In the genomic region with DNA sequence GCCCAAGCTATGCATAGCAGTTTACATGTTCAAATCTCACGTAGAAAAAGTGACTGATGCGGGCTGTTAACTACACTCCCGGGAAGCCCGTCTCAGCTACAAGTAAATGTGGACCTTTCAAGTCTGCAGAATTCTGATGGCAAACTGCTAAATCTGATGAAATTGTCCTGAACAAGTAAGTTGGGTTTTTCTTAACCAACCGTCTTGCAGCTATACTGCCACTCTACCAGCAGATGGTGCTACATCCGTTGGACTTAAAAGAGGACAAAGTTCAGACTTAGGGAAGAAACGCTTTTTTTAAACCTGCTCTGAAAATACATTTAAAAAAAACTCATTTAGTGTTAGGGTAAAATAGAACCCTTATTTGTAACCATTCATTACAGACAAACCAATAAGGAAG, we compare ENCODE assay signal across 8 mouse cellular contexts. TPM values are rescaled to one million over a fixed set of nuclear protein-coding genes. Genes with fewer than 3 reads are reported as not detected.
DNase-seq lines count a peak whose midpoint lies in the region; ATAC-seq and TF ChIP-seq lines count a peak whose summit lies in the region.

No protein-coding gene starts in this region.

- no peak for ATAC-seq in heart, postnatal 0 days (ENCODE audit: insufficient read depth, low read depth)
- no peak for ATAC-seq in stomach, postnatal 0 days (ENCODE audit: low FRiP score, low TSS enrichment)

- H3K9ac ChIP-seq in heart, postnatal 0 days (replicated peaks; ENCODE audit: low read depth, low read length) = peak overlapping the region; percentile 97; the same call in 1 of the 2 replicates
- no peak overlapping the region for H3K9ac ChIP-seq in stomach, postnatal 0 days (ENCODE audit: low read length)

- peaks cover 6% of the 10 kb centered on the region; the same call in 1 of the 2 replicates for H3K36me3 ChIP-seq in heart, postnatal 0 days (replicated peaks; ENCODE audit: control insufficient read depth, insufficient read depth, low read length)
- peaks cover 25% of the 10 kb centered on the region for H3K36me3 ChIP-seq in midbrain, embryonic 10.5 days
- no peaks in the 10 kb centered on the region for H3K36me3 ChIP-seq in stomach, postnatal 0 days (ENCODE audit: control insufficient read depth, insufficient read depth, low read length)

- H3K27ac ChIP-seq in layer of hippocampus, adult 2 months = 0 out of 2 replicates have a peak overlapping the region, but pooled peaks have one; percentile 39
- H3K27ac ChIP-seq in heart, postnatal 0 days (ENCODE audit: low read depth) = peak overlapping the region; percentile 49
- H3K27ac ChIP-seq in midbrain, embryonic 10.5 days (replicated peaks) = peak overlapping the region; percentile 100; the same call in 1 of the 2 replicates
- H3K27ac ChIP-seq in stomach, postnatal 0 days (replicated peaks) = no peak overlapping the region

- peaks cover 31% of the 10 kb centered on the region for H3K4me1 ChIP-seq in heart, postnatal 0 days (ENCODE audit: control insufficient read depth, insufficient read depth)
- H3K4me1 ChIP-seq in midbrain, embryonic 10.5 days = peaks cover 37% of the 10 kb centered on the region
- H3K4me1 ChIP-seq in stomach, postnatal 0 days (replicated peaks; ENCODE audit: control insufficient read depth, insufficient read depth) = no peaks in the 10 kb centered on the region; the same call in 1 of the 2 replicates

- H3K4me2 ChIP-seq in heart, postnatal 0 days (ENCODE audit: low read depth, low read length) = peak overlapping the region; percentile 86
- H3K4me2 ChIP-seq in stomach, postnatal 0 days (replicated peaks; ENCODE audit: low read depth) = peak overlapping the region; percentile 81

- no peak for TF ChIP-seq EP300 in heart, postnatal 0 days (IDR thresholded peaks at IDR 0.05; ENCODE audit: low read depth)
- no peak for TF ChIP-seq EP300 in stomach, postnatal 0 days (optimal IDR thresholded peaks at IDR 0.05)

- H3K9me3 ChIP-seq in heart, postnatal 0 days (replicated peaks; ENCODE audit: control insufficient read depth, low read length) = no peaks in the 10 kb centered on the region
- H3K9me3 ChIP-seq in midbrain, embryonic 10.5 days (replicated peaks) = no peaks in the 10 kb centered on the region
- H3K9me3 ChIP-seq in stomach, postnatal 0 days (ENCODE audit: control insufficient read depth, low read length) = no peaks in the 10 kb centered on the region

- peak overlapping the region; percentile 93 for H3K4me3 ChIP-seq in layer of hippocampus, adult 2 months
- peak overlapping the region; percentile 94 for H3K4me3 ChIP-seq in heart, postnatal 0 days (ENCODE audit: low read depth, low read length)
- H3K4me3 ChIP-seq in midbrain, embryonic 10.5 days = peak overlapping the region; percentile 97
- H3K4me3 ChIP-seq in stomach, postnatal 0 days (ENCODE audit: low read depth, low read length) = peak overlapping the region; percentile 22; the same call in 1 of the 2 replicates

- peak; percentile 98 for TF ChIP-seq CTCF in layer of hippocampus, adult 2 months (conservative IDR thresholded peaks at IDR 0.05)
- peak; percentile 78 for TF ChIP-seq CTCF in heart, postnatal 0 days (IDR thresholded peaks at IDR 0.05; ENCODE audit: low read depth)
- TF ChIP-seq CTCF in stomach, postnatal 0 days (IDR thresholded peaks at IDR 0.05; ENCODE audit: low read depth) = peak; percentile 87

- 23% methylated on average over 7 of the region's 7 CpGs for WGBS in heart, postnatal 0 days
- 41% methylated on average over 7 of the region's 7 CpGs for WGBS in midbrain, embryonic 10.5 days
- 18% methylated on average over 7 of the region's 7 CpGs for WGBS in stomach, postnatal 0 days

- H3K27me3 ChIP-seq in heart, postnatal 0 days (ENCODE audit: control insufficient read depth, insufficient read depth, low read length) = no peaks in the 10 kb centered on the region
- H3K27me3 ChIP-seq in midbrain, embryonic 10.5 days (ENCODE audit: low read depth, poor library complexity, severe bottlenecking) = no peaks in the 10 kb centered on the region
- no peaks in the 10 kb centered on the region for H3K27me3 ChIP-seq in stomach, postnatal 0 days (ENCODE audit: control insufficient read depth, insufficient read depth, low read length)

- DNase-seq in layer of hippocampus, adult 2 months (ENCODE audit: low spot score in 2 of 2) = peak in 1 of 2 experiments; percentile 18
- no peak for DNase-seq in layer of hippocampus, adult 9-10 months (ENCODE audit: low spot score)
- peak; percentile 88 for DNase-seq in embryo, embryonic 10.5 days (ENCODE audit: low spot score)
- peak; percentile 92 for DNase-seq in heart, postnatal 0 days (ENCODE audit: low spot score)
- DNase-seq in kidney, postnatal 4 days = peak; percentile 48 to 62
- peak; percentile 40 for DNase-seq in midbrain, embryonic 10.5 days (ENCODE audit: low spot score)
- no peak for DNase-seq in stomach, postnatal 0 days (ENCODE audit: low spot score)
- no peak for DNase-seq in right cerebral cortex, postnatal 14 days

RNA-seq across cellular contexts. Expression of a gene that starts 2.2 kb away (rescaled TPM):
- total RNA-seq in layer of hippocampus, adult 2 months (2021) = 100 to 1,000 TPM; 120 to 122 TPM
- total RNA-seq in heart, postnatal 0 days (2014; rRNA removed; ENCODE audit: low replicate concordance) = 99.7 and 100.0 TPM in 2 replicates
- 22.6 and 23.2 TPM in 2 replicates for polyA plus RNA-seq in heart, postnatal 0 days (2015; fragmentation: Nextera tagmentation; extraction: Ambion mirVana)
- polyA plus RNA-seq in midbrain, embryonic 10.5 days (2016; fragmentation: Nextera tagmentation; extraction: Ambion mirVana) = 48.9 and 56.6 TPM in 2 replicates
- polyA plus RNA-seq in stomach, postnatal 0 days (2015; fragmentation: Nextera tagmentation; extraction: Ambion mirVana) = 21.1 and 24.6 TPM in 2 replicates

RNA-seq across cellular contexts. Expression of a gene that starts 12.7 kb away (rescaled TPM):
- 10 to 100 TPM; 48.3 to 48.4 TPM for total RNA-seq in layer of hippocampus, adult 2 months (2021)
- total RNA-seq in heart, postnatal 0 days (2014; rRNA removed; ENCODE audit: low replicate concordance) = 5.6 and 6.1 TPM in 2 replicates
- polyA plus RNA-seq in heart, postnatal 0 days (2015; fragmentation: Nextera tagmentation; extraction: Ambion mirVana) = 7.4 and 8.3 TPM in 2 replicates
- polyA plus RNA-seq in midbrain, embryonic 10.5 days (2016; fragmentation: Nextera tagmentation; extraction: Ambion mirVana) = 2.1 and 2.9 TPM in 2 replicates
- polyA plus RNA-seq in stomach, postnatal 0 days (2015; fragmentation: Nextera tagmentation; extraction: Ambion mirVana) = 1.1 and 1.2 TPM in 2 replicates

RNA-seq across cellular contexts. Expression of a gene that starts 31.3 kb away (rescaled TPM):
- total RNA-seq in layer of hippocampus, adult 2 months (2021) = 10 to 100 TPM; 28.4 to 34.9 TPM
- 17.4 and 23.2 TPM in 2 replicates for total RNA-seq in heart, postnatal 0 days (2014; rRNA removed; ENCODE audit: low replicate concordance)
- 33.3 and 36.3 TPM in 2 replicates for polyA plus RNA-seq in heart, postnatal 0 days (2015; fragmentation: Nextera tagmentation; extraction: Ambion mirVana)
- 56.1 and 62.9 TPM in 2 replicates for polyA plus RNA-seq in midbrain, embryonic 10.5 days (2016; fragmentation: Nextera tagmentation; extraction: Ambion mirVana)
- 35.0 and 37.5 TPM in 2 replicates for polyA plus RNA-seq in stomach, postnatal 0 days (2015; fragmentation: Nextera tagmentation; extraction: Ambion mirVana)

Comparison
In these comparisons a context has a peak if more than half of its experiments do, and no peak if none do; other contexts are left out.
1. DNase-seq: peak in embryo, embryonic 10.5 days (single experiment), heart, postnatal 0 days (single experiment), kidney, postnatal 4 days (2 of 2) and midbrain, embryonic 10.5 days (single experiment); none in layer of hippocampus, adult 9-10 months (single experiment), stomach, postnatal 0 days (single experiment) and right cerebral cortex, postnatal 14 days (single experiment).
2. H3K4me3 ChIP-seq: peak in every context shown above with its lines; median percentile 97 in midbrain, embryonic 10.5 days; 94 in heart, postnatal 0 days; 93 in layer of hippocampus, adult 2 months; 22 in stomach, postnatal 0 days.
3. Peak in every context shown above with its lines, with median percentiles within 50 percentile points of each other: CTCF ChIP-seq.